Mouse (Mus musculus): ENCODE measurements at regions not wholly inside any gene's neighbourhood (a gene's known extent, or its start where the extent isn't known, plus 50 kb on each side); places are given as distances from the start of the nearest gene placed in this dataset.
A peak's percentile ranks its signal among the peaks of the same experiment; 100 is the strongest.

- no peak for DNase-seq (ENCODE audit: low spot score)
Measured at GRCm38 (mm10) chr13:71874986-71875385, 88.5 kb downstream of the Irx1 start.

GRCm38 (mm10) chr13:71868763-71869162 lies 94.8 kb downstream of the Irx1 start:
- DNase-seq (ENCODE audit: low spot score) = no peak

- no peak for DNase-seq (ENCODE audit: low spot score)
Measured at GRCm38 (mm10) chr13:71853426-71854025, 110.0 kb downstream of the Irx1 start.

GRCm38 (mm10) chr13:71804032-71804958 lies 159.2 kb downstream of the Irx1 start:
- DNase-seq (ENCODE audit: low spot score) = no peak

GRCm38 (mm10) chr13:71798288-71798687 lies 165.2 kb downstream of the Irx1 start:
- no peak for DNase-seq (ENCODE audit: low spot score)

GRCm38 (mm10) chr13:71784740-71785139 lies 178.8 kb downstream of the Irx1 start:
- DNase-seq (ENCODE audit: low spot score) = peak; percentile 48

GRCm38 (mm10) chr13:71747003-71747965 lies 216.2 kb downstream of the Irx1 start:
- no peak for DNase-seq (ENCODE audit: low spot score)

GRCm38 (mm10) chr13:71746534-71746933 lies 217.0 kb downstream of the Irx1 start:
- no peak for DNase-seq (ENCODE audit: low spot score)

GRCm38 (mm10) chr13:71736821-71737345 lies 226.6 kb downstream of the Irx1 start:
- no peak for DNase-seq (ENCODE audit: low spot score)

- DNase-seq (ENCODE audit: low spot score) = no peak
Measured at GRCm38 (mm10) chr13:71734261-71734660, 229.3 kb downstream of the Irx1 start.

GRCm38 (mm10) chr13:71733360-71733759 lies 230.2 kb downstream of the Irx1 start:
- DNase-seq (ENCODE audit: low spot score) = no peak

GRCm38 (mm10) chr13:71732903-71733302 lies 230.6 kb downstream of the Irx1 start:
- DNase-seq (ENCODE audit: low spot score) = no peak

GRCm38 (mm10) chr13:71690069-71690817 lies 273.3 kb downstream of the Irx1 start:
- DNase-seq (ENCODE audit: low spot score) = no peak

- no peak for DNase-seq (ENCODE audit: low spot score)
Measured at GRCm38 (mm10) chr13:71689187-71689586, 274.3 kb downstream of the Irx1 start.

GRCm38 (mm10) chr13:71676081-71676624 lies 287.4 kb downstream of the Irx1 start:
- DNase-seq (ENCODE audit: low spot score) = no peak

GRCm38 (mm10) chr13:71669956-71670739 lies 293.4 kb downstream of the Irx1 start:
- DNase-seq (ENCODE audit: low spot score) = peak; percentile 61

GRCm38 (mm10) chr13:71668256-71668655 lies 295.3 kb downstream of the Irx1 start:
- peak; percentile 3 for DNase-seq (ENCODE audit: low spot score)

- DNase-seq (ENCODE audit: low spot score) = peak; percentile 3
Measured at GRCm38 (mm10) chr13:71665221-71665916, 298.2 kb downstream of the Irx1 start.

- DNase-seq (ENCODE audit: low spot score) = no peak
Measured at GRCm38 (mm10) chr13:71657898-71658297, 305.6 kb downstream of the Irx1 start.

All from heart, adult 8-10 months (tissue).